Mouse (Mus musculus) granulocyte monocyte progenitor cell, adult 5-6 weeks (primary cell): Measurements from ENCODE around the gene Oaf. TPM values are rescaled to one million over a fixed set of nuclear protein-coding genes. Genes with fewer than 3 reads are reported as not detected.

ENCODE experiments used
- total RNA-seq, 2 experiments: library from RNA; stranded (forward) in 1 of 2; stranded (reverse) in 1 of 2; fragments of 200-712, 200-1000 nt in 1 of 2; fragments of >200 nt in 1 of 2; fragmentation: Nextera tagmentation in 1 of 2; gene quantifications; 2 replicates each; pipeline ENCODE4 v1.2.3; 2014 to 2017

Oaf gene
- total RNA-seq, 2 experiments from 2014 or later = 11.6 to 14.2 TPM

Other genes with a start within 250 kb of the Oaf start
- gene Arhgef12, start 132.7 kb downstream of the Oaf start, total RNA-seq (2014; fragmentation: Nextera tagmentation) = 0.06 and 0.28 TPM in 2 replicates
- gene Arhgef12, start 132.7 kb downstream of the Oaf start, total RNA-seq (2017) = 0.39 and 0.62 TPM in 2 replicates
- gene Tmem136, start 123.3 kb downstream of the Oaf start, total RNA-seq (2014; fragmentation: Nextera tagmentation) = not detected in 2 replicates
- not detected in 2 replicates for gene Tmem136, start 123.3 kb downstream of the Oaf start, total RNA-seq (2017)
- gene Pou2f3, start 29.5 kb downstream of the Oaf start, total RNA-seq (2014; fragmentation: Nextera tagmentation) = not detected in 2 replicates
- not detected in 2 replicates for gene Pou2f3, start 29.5 kb downstream of the Oaf start, total RNA-seq (2017)
- not detected in 2 replicates for gene Trim29, start 70.9 kb upstream of the Oaf start, total RNA-seq (2014; fragmentation: Nextera tagmentation)
- gene Trim29, start 70.9 kb upstream of the Oaf start, total RNA-seq (2017) = not detected in 2 replicates